ENCODE assay signal across 12 mouse cellular contexts in the genomic region with DNA sequence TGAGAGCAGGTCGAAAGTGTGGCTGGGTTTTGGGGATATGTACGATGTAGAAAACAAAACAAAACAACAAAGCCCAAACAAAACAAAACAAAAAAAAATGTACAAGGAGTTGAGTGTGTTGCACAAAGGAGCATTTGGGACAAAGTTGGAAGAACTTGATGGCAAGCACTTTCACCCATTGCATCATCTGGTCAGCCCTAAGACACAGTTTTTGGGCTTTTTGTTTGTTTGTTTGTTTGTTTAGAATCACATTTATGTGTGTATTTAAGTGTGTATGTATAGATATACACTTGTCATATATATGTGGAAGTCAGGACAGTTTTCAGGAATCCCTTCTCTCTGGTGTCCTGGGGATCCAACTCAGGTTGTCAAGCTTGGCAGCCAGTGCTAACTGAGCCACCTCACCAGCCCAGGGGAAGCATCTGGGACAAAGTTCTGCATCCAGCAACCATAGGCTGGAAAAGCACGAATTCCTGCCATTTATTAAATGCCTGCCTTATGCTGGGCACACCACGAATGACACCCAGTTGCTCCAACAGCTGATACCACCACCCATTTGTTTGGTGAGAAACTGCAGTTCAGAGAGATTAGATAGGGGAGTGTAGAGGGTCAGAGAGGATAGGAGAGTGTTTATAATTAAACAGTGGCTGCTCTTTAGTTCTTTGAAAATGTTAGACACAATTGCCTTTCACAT. TPM values are rescaled to one million over a fixed set of nuclear protein-coding genes. Genes with fewer than 3 reads are reported as not detected.
A peak's percentile ranks its signal among the peaks of the same experiment; 100 is the strongest.
DNase-seq lines count a peak whose midpoint lies in the region; ATAC-seq and TF ChIP-seq lines count a peak whose summit lies in the region.
"Had no signal": no experiment of that assay in that cellular context is flagged by ENCODE, and none has a peak within 500 bp of the region (broad histone marks: within the 10 kb centered on the region; RNA-seq: fewer than 3 reads in every experiment).

No protein-coding gene starts in this region.

- 11% methylated on average over 4 of the region's 4 CpGs for WGBS in liver, embryonic 15.5 days (ENCODE audit: insufficient replicate concordance)
- WGBS in kidney, adult 2 months: 29% methylated on average over 4 of the region's 4 CpGs

- no peak for ATAC-seq in liver, embryonic 15.5 days (ENCODE audit: insufficient read depth)
- ATAC-seq: hindbrain, embryonic 16.5 days; midbrain, embryonic 13.5 days had no signal

- no peaks in the 10 kb centered on the region for H3K27me3 ChIP-seq in liver, embryonic 15.5 days
- H3K27me3 ChIP-seq in kidney, adult 2 months (replicated peaks; ENCODE audit: control insufficient read depth, insufficient read depth, low read length): no peaks in the 10 kb centered on the region
- H3K27me3 ChIP-seq: heart, embryonic 15.5 days had no signal

- peaks cover 30% of the 10 kb centered on the region for H3K4me1 ChIP-seq in liver, embryonic 15.5 days (replicated peaks)
- peaks cover 5% of the 10 kb centered on the region; the same call in 1 of the 2 replicates for H3K4me1 ChIP-seq in kidney, adult 2 months (ENCODE audit: control insufficient read depth, insufficient read depth, low read length)

- intact Hi-C loops in heart, postnatal 10 days (cut with DNase I): no loop called here

- no peak for TF ChIP-seq POLR2A in kidney, adult 2 months (IDR thresholded peaks at IDR 0.05; ENCODE audit: low read depth, low read length)

- H3K4me2 ChIP-seq in liver, embryonic 15.5 days: no peak overlapping the region
- H3K4me2 ChIP-seq: heart, embryonic 15.5 days; midbrain, embryonic 13.5 days had no signal

- H3K27ac ChIP-seq in liver, embryonic 15.5 days (replicated peaks): peak overlapping the region; percentile 10; the same call in 1 of the 2 replicates
- no peak overlapping the region; the same call in 1 of the 2 replicates for H3K27ac ChIP-seq in kidney, adult 2 months (ENCODE audit: insufficient read depth, low read depth, low read length)
- H3K27ac ChIP-seq: heart, embryonic 15.5 days; midbrain, embryonic 13.5 days had no signal

- H3K9me3 ChIP-seq in liver, embryonic 15.5 days (replicated peaks): no peaks in the 10 kb centered on the region
- H3K9me3 ChIP-seq: heart, embryonic 15.5 days; midbrain, embryonic 13.5 days had no signal

- TF ChIP-seq CTCF in kidney, adult 2 months (conservative IDR thresholded peaks at IDR 0.05; ENCODE audit: insufficient read depth, insufficient read length, low read depth, low read length): no peak

- H3K36me3 ChIP-seq in liver, embryonic 15.5 days (replicated peaks): no peaks in the 10 kb centered on the region
- H3K36me3 ChIP-seq in kidney, adult 2 months (ENCODE audit: control insufficient read depth, insufficient read depth, low read length): no peaks in the 10 kb centered on the region
- H3K36me3 ChIP-seq: heart, embryonic 15.5 days; midbrain, embryonic 13.5 days had no signal

- DNase-seq in heart, adult 11 months: peak; percentile 87
- DNase-seq in heart, postnatal 10 days: no peak
- peak; percentile 52 for DNase-seq in thymus, postnatal 4 days
- no peak for DNase-seq in thymus, adult 18-20 months
- no peak for DNase-seq in kidney, adult 2 months
- no peak for DNase-seq in spleen, adult 18-20 months
- DNase-seq in gastrocnemius, adult 18-20 months (ENCODE audit: low spot score): no peak
- DNase-seq: cerebellum, adult 8-10 months had no signal

- no peak overlapping the region for H3K9ac ChIP-seq in liver, embryonic 15.5 days
- H3K9ac ChIP-seq: heart, embryonic 15.5 days; midbrain, embryonic 13.5 days had no signal

- H3K4me3 ChIP-seq in liver, embryonic 15.5 days (replicated peaks): no peak overlapping the region
- H3K4me3 ChIP-seq in kidney, adult 2 months (ENCODE audit: insufficient read depth, low read depth, low read length): no peak overlapping the region
- H3K4me3 ChIP-seq: heart, embryonic 15.5 days; midbrain, embryonic 13.5 days had no signal

RNA-seq across cellular contexts. Expression of a gene that starts 5.5 kb away (rescaled TPM):
- total RNA-seq in heart, postnatal 10 days (2021): 10 to 100 TPM; 56.9 to 62.1 TPM
- polyA plus RNA-seq in liver, embryonic 15.5 days (2015; fragmentation: Nextera tagmentation; extraction: Ambion mirVana): 9.8 and 10.5 TPM in 2 replicates
- polyA plus RNA-seq in kidney, adult 2 months (2012; rRNA removed): 31.4 and 32.1 TPM in 2 replicates
- 10 to 100 TPM; 27.8 to 29.2 TPM for total RNA-seq in gastrocnemius, adult 18-20 months (2021)

RNA-seq across cellular contexts. Expression of a gene that starts 44.1 kb away (rescaled TPM):
- under 1 TPM; 0.37 to 0.41 TPM for total RNA-seq in heart, postnatal 10 days (2021)
- polyA plus RNA-seq in liver, embryonic 15.5 days (2015; fragmentation: Nextera tagmentation; extraction: Ambion mirVana): 0.44 and 0.66 TPM in 2 replicates
- polyA plus RNA-seq in kidney, adult 2 months (2012; rRNA removed): 0.16 and 0.34 TPM in 2 replicates
- under 1 TPM in 1 of 2 experiments, not detected in 1; 0.26 TPM for total RNA-seq in gastrocnemius, adult 18-20 months (2021)

Comparison
In these comparisons a context has a peak if more than half of its experiments do, and no peak if none do; other contexts are left out.
1. DNase-seq: peak in heart, adult 11 months (single experiment) and thymus, postnatal 4 days (single experiment); none in heart, postnatal 10 days (0 of 2), thymus, adult 18-20 months (0 of 2), kidney, adult 2 months (single experiment), spleen, adult 18-20 months (0 of 2) and gastrocnemius, adult 18-20 months (single experiment).